Mouse (Mus musculus): Measurements from ENCODE around the gene Thtpa.

DNA sequence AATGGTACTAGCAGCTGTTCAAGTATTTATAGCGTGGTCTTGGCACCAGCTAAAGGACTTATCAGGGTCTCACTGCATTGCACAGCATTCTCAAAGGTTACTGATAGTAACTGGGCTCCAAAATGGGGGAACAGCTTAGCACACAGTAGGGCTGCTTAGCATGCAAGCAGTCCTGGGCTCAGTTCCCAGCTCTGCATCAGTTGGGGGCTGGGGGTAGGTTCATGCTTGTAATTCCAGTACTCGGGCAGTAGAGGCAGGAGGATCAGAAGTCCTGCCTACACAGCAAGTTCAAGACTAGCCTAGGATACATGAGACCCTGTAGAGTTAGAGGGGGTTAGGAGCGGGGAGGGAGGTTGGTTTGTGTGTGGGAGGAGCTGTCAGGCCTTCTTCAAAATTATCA is 17.6 kb upstream of the Thtpa start:
- no peak for TF ChIP-seq POLR2A (IDR thresholded peaks at IDR 0.05; ENCODE audit: control insufficient read depth, low read depth, low read length)
- no peak for TF ChIP-seq CTCF (IDR thresholded peaks at IDR 0.05; ENCODE audit: control insufficient read depth, insufficient read depth, insufficient replicate concordance, low read depth, low read length)

Measured in testis, adult 2 months (tissue).